Mouse (Mus musculus) left cerebral cortex, adult 18-20 months (tissue): ENCODE data around the gene 4930442H23Rik. TPM values are rescaled to one million over a fixed set of nuclear protein-coding genes. Genes with fewer than 3 reads are reported as not detected.
A peak's percentile ranks its signal among the peaks of the same experiment; 100 is the strongest.
"Not testable (repeated sequence)": the region's sequence is repeated elsewhere in the genome, so short reads cannot be mapped to it uniquely, and the experiment has no call there.

ENCODE experiments used
- DNase-seq, 2 experiments: peaks; one replicate each; pipeline ENCODE4 v3.0.0; 2021 to 2022; ENCODE audit warnings: low spot score in 2 of 2, mixed read lengths in 1 of 2
- total RNA-seq, 2 experiments: library from RNA; stranded (reverse); gene quantifications; 2 replicates each; pipeline ENCODE4 v1.2.3; 2021

The 4930442H23Rik gene
- total RNA-seq, 2 experiments from 2014 or later = not detected

GRCm38 (mm10) chr10:81178927-81179326, 4.7 kb downstream of the 4930442H23Rik start:
- DNase-seq = no peak

GRCm38 (mm10) chr10:81177958-81178712, 5.5 kb downstream of the 4930442H23Rik start:
- no peak for DNase-seq

GRCm38 (mm10) chr10:81177491-81177925, 6.1 kb downstream of the 4930442H23Rik start:
- DNase-seq = no peak

- peak; percentile 99 for DNase-seq
These were observed 7.0 kb downstream of the 4930442H23Rik start, which contains the start of gene Eef2 for GRCm38 (mm10) chr10:81176466-81177271. TSS of gene Eef2 (plus strand) at chr10:81176631.

- no peak for DNase-seq
These were observed 7.6 kb downstream of the 4930442H23Rik start for GRCm38 (mm10) chr10:81175936-81176465.

GRCm38 (mm10) chr10:81175345-81175701, 8.3 kb downstream of the 4930442H23Rik start:
- not testable (repeated sequence) for DNase-seq

GRCm38 (mm10) chr10:81174617-81175344, 8.9 kb downstream of the 4930442H23Rik start:
- DNase-seq = peak; percentile 88 to 89

- DNase-seq = peak; percentile 79 to 89
These were observed 10.5 kb downstream of the 4930442H23Rik start for GRCm38 (mm10) chr10:81173132-81173531.

- DNase-seq = not testable (repeated sequence)
These were observed 14.2 kb downstream of the 4930442H23Rik start for GRCm38 (mm10) chr10:81169411-81169900.

- peak; percentile 69 to 80 for DNase-seq
These were observed 15.0 kb downstream of the 4930442H23Rik start for GRCm38 (mm10) chr10:81168521-81169244.

GRCm38 (mm10) chr10:81168087-81168431, 15.6 kb downstream of the 4930442H23Rik start:
- no peak for DNase-seq

GRCm38 (mm10) chr10:81167200-81168086, 16.2 kb downstream of the 4930442H23Rik start, which contains the start of gene Pias4:
TSS of gene Pias4 (minus strand) at chr10:81167923.
- DNase-seq = peak; percentile 100

GRCm38 (mm10) chr10:81165118-81165517, 18.5 kb downstream of the 4930442H23Rik start:
- DNase-seq = no peak

- no peak for DNase-seq
These were observed 21.4 kb downstream of the 4930442H23Rik start for GRCm38 (mm10) chr10:81162318-81162652.

- DNase-seq = no peak
These were observed 21.9 kb downstream of the 4930442H23Rik start for GRCm38 (mm10) chr10:81161602-81162317.

- DNase-seq = no peak
These were observed 28.9 kb downstream of the 4930442H23Rik start for GRCm38 (mm10) chr10:81154736-81155135.

GRCm38 (mm10) chr10:81154313-81154712, 29.3 kb downstream of the 4930442H23Rik start:
- DNase-seq = no peak

GRCm38 (mm10) chr10:81152609-81153008, 31.0 kb downstream of the 4930442H23Rik start:
- no peak for DNase-seq

GRCm38 (mm10) chr10:81151261-81151660, 32.4 kb downstream of the 4930442H23Rik start:
- no peak for DNase-seq
